Mouse (Mus musculus) cerebellum, adult 2 months (tissue): ENCODE measurements at regions not wholly inside any gene's neighbourhood (a gene's known extent, or its start where the extent isn't known, plus 50 kb on each side); places are given as distances from the start of the nearest gene placed in this dataset.
A peak's percentile ranks its signal among the peaks of the same experiment; 100 is the strongest.

Experiments used
- DNase-seq, 2 experiments: peaks; one replicate each; pipeline ENCODE4 v3.0.0; 2021
- H3K27ac ChIP-seq: fragments of 200-500 bp; 2 replicates; pipeline ENCODE4 v1.5.1; 2012; ENCODE audit warnings: low read length, control low read depth, inconsistent platforms; ENCODE audit not compliant: insufficient read depth
- H3K27me3 ChIP-seq: fragments of 200-500 bp; 2 replicates; pipeline ENCODE4 v1.6.1; 2012; ENCODE audit warnings: inconsistent platforms, mild to moderate bottlenecking, low read length, moderate library complexity; ENCODE audit not compliant: control insufficient read depth, insufficient read depth
- H3K4me1 ChIP-seq: fragments of 200-500 bp; 2 replicates; pipeline ENCODE4 v1.6.1; 2011; ENCODE audit warnings: low read length; ENCODE audit not compliant: control insufficient read depth, insufficient read depth
- H3K4me3 ChIP-seq: fragments of 200-500 bp; replicated peaks from 2 replicates; pipeline ENCODE3; 2011; ENCODE audit warnings: mild to moderate bottlenecking, low read depth, low read length, control low read depth; ENCODE audit not compliant: insufficient read depth
- CTCF ChIP-seq: fragments of 200-500 bp; IDR thresholded peaks from 2 replicates; pipeline ENCODE4 v1.5.1; 2011; ENCODE audit warnings: low read depth, mild to moderate bottlenecking, control low read depth, low read length, moderate library complexity, borderline replicate concordance; ENCODE audit not compliant: insufficient read depth
- POLR2A ChIP-seq: fragments of 200-500 bp; IDR thresholded peaks from 2 replicates; pipeline ENCODE4 v1.6.1; 2011; ENCODE audit warnings: low read length, control low read depth, borderline replicate concordance; ENCODE audit not compliant: insufficient read depth
- WGBS: fragments of 180-500 bp; shearing (Covaris S2); methylation state at CpG from one replicate; pipeline ENCODE4 v1.1.7; 2018; 5-methylcytosine and 5-hydroxymethylcytosine counted together

DNA sequence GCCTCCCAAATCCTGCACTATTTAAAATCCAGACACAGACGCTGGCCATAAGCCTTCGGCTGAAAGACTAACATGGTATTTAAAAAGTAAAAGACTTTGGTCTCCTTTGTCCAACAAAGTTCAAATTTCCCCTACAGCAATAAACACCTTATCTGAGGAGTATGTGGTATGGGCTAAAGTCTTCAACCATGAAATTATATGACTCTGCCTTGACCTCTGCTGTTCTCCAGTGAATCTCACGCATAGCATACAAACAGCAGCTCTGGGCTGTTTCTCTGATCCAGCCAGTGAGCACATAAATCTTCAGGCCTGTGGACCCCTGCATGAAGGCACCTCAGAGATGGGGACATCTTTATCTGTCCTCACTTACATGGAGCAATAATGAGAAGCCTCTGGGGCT lies 627.8 kb downstream of the Hs3st4 start:
- Histone ChIP-seq H3K27ac (no peak overlapping the region), H3K27me3 (no peaks in the 10 kb centered on the region), H3K4me3 (no peak overlapping the region), H3K4me1 (no peaks in the 10 kb centered on the region)
- 95% methylated on average over 3 of the region's 3 CpGs for WGBS
- TF ChIP-seq CTCF (no peak), POLR2A (no peak)
- no peak for DNase-seq

DNA sequence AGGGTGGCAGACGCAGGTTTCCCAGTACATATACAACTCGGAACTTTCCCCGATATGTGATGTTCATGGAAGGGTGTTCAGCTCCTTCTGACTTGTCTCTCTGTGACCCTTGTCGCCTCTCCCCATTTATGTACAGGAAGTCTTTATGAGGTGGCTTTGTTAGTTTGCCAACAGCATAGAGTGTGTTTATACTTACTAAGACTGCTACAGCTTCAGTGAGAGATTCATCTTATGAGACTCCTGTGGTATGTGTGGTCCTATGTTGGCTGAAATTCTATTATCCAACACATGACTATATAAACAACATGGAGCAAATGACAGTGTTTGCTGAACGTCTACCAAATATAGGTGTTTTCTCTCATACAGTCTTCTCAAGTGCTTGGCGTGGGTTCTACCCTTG lies 664.5 kb downstream of the Hs3st4 start:
- TF ChIP-seq CTCF = no peak
- no peak for TF ChIP-seq POLR2A
- no peak for DNase-seq
- 93% methylated on average over 6 of the region's 6 CpGs for WGBS
- Histone ChIP-seq H3K4me1 (no peaks in the 10 kb centered on the region), H3K4me3 (no peak overlapping the region), H3K27ac (no peak overlapping the region), H3K27me3 (no peaks in the 10 kb centered on the region)

DNA sequence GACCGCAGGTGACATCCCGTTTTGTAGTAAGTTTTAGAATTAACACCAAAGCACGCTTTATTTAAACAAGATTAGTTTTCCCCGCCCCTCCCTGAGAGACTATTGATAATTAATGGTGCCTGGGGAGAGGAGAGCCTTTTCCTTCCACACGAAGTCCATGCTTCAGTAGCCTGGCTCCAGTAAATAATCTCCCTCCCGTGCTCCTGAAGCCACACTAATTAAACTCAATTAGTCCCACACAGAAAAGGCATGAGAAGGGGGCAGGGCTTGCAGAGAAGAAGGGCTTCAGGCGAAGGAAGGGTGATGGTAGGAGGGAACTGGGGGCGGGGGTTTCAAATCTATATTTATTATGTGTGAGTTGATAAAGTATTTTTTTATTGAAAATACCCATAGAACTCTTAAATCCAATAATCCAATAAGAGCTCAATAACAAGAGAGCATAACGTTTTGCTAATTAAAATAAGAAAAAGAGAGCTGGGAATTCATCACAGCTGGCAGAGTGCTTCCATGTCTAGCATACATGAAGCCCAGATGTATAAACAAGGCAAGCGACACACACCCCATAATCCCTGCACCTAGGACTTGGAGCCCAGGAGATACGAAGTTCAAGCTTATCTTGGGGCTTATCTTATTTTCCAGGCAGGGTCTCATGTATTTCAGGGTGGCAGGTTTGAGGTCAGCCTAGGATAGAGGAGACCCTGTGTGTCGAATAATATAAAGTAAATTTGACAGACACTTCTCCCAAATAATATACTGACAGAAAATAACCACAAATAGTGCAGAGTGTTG lies 684.7 kb downstream of the Hs3st4 start:
- WGBS = 51% methylated on average over 12 of the region's 12 CpGs
- Histone ChIP-seq H3K4me3 (no peak overlapping the region), H3K27ac (no peak overlapping the region)

DNA sequence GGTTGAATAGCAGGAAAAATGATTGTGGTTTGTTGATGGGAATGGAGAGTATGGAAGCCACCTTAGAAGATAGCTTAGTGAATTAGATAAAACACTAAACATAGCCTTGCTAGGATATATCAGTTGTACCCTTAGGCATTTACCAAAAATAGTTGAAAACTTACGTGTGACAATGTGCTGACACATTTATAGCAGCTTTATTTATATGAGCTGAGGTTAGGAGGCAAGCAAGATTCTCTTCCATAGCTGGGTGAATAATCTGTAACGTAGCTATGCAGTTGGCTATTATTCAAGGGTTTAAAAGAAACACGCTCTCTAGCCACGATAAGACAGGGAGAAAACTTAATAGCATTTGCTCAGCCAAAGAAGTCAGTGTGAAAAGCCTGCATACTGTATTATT lies 685.4 kb downstream of the Hs3st4 start:
- no peaks in the 10 kb centered on the region for H3K27me3 ChIP-seq
- DNase-seq = no peak
- 74% methylated on average over 4 of the region's 4 CpGs for WGBS
- H3K4me1 ChIP-seq = no peaks in the 10 kb centered on the region
- H3K27ac ChIP-seq = no peak overlapping the region
- H3K4me3 ChIP-seq = no peak overlapping the region
- TF ChIP-seq CTCF = no peak
- TF ChIP-seq POLR2A = no peak

More for the DNA sequence above, 684.7 kb downstream of the Hs3st4 start:
- no peak for DNase-seq
- H3K27me3 ChIP-seq = no peaks in the 10 kb centered on the region
- H3K4me1 ChIP-seq = no peaks in the 10 kb centered on the region
- TF ChIP-seq CTCF (no peak), POLR2A (no peak)

DNA sequence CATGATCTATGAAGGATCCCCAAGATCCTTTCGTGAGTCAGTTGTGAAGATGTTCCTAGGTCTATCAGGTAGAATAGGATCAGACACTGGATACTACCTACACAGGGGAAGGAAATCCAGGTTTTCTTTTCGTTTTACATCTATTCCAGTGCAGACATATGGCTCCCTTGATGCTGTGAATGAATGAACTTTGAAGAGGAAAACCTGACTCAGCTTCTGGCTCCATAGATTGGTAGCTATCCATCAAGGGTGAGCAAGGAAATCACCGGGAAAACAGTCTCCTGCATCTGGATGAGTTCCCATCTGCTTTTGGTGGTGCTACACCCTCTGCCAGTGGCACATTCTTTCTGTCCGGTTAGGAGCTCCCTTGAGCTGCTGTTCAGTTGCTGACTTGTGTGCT lies 687.8 kb downstream of the Hs3st4 start:
- no peak for TF ChIP-seq CTCF
- no peak for TF ChIP-seq POLR2A
- Histone ChIP-seq H3K27ac (no peak overlapping the region), H3K27me3 (no peaks in the 10 kb centered on the region), H3K4me3 (no peak overlapping the region), H3K4me1 (no peaks in the 10 kb centered on the region)
- 75% methylated on average over 4 of the region's 4 CpGs for WGBS
- no peak for DNase-seq

DNA sequence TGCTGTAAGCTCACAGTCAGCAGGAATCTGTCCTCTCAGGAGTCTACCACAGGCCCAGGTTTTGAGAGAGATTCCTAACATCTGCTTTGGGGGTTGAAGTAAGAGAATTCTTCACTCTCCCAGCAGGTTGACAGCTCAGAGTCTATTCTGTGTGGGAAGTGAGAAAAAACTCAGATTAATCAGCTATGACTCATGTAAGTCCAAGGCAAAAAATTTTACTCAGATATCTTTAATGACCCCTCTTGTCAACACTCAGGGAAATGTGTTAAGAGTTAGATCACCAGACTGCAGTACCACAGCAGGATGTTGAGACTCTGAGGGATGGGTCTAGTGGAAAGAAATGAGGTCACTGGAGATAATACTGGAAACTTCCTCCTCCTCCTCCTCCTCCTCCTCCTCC lies 688.4 kb downstream of the Hs3st4 start:
- Histone ChIP-seq H3K4me1 (no peaks in the 10 kb centered on the region), H3K4me3 (no peak overlapping the region), H3K27ac (no peak overlapping the region), H3K27me3 (no peaks in the 10 kb centered on the region)
- DNase-seq = no peak
- TF ChIP-seq CTCF = no peak
- TF ChIP-seq POLR2A = no peak

DNA sequence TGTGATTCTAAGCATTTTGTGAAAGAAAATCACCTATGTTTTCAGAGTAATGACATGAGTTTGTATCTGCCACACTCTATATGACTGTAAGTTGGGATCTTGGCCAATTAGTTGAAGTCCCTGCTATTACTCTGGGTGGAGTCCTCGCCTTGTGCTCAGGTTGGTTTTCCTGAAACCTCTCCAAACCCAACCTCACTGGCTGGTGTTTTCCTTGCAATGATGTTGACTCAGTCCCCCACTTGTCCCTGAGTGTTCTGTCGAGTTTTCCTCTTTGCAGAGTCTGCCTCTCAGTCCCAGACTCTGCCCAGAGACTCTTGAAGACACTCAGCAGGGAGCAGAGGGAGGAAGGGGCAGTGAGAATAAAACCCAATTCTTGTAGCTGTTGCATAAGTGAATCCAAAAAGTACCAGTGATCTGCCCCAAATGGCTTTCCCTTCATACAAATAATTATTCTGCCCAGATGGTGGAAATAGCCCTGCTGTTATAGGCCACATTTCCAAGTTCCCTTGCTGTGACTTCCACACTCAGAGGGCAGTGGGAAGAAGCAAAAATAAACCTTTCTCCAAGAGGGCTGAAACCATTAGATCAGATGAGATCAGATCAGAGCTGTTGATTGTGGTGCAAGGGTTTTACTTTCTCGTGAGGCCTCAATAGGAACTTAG lies 694.3 kb downstream of the Hs3st4 start:
- no peaks in the 10 kb centered on the region for H3K27me3 ChIP-seq
- peaks cover 22% of the 10 kb centered on the region for H3K4me1 ChIP-seq
- H3K27ac ChIP-seq = 0 out of 2 replicates have a peak overlapping the region, but pooled peaks have one; percentile 56
- TF ChIP-seq POLR2A = no peak
- TF ChIP-seq CTCF = no peak
- no peak overlapping the region for H3K4me3 ChIP-seq
- WGBS = 14% methylated on average over 3 of the region's 3 CpGs
- DNase-seq = peak; percentile 45 to 77

DNA sequence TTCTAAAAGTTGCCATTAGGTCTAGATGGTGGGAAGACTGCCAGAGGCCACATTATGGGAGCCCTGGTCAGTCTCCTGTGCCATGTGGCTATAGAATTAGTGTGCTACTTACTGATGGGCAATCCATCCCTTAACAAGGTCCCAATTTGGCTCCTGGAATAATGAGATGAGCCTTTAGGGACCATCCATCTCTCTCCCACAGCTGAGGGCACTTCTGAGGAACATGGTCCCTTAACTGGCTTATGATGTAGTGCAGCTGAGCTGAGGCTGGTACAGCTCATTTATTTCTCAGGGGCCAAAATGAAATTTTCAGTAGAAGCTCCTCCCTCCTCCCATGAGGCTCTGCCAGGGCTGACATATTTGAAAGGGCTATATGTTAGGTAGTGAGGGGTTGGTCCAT lies 697.9 kb downstream of the Hs3st4 start:
- no peak overlapping the region for H3K27ac ChIP-seq
- no peak for DNase-seq
- peaks cover 22% of the 10 kb centered on the region for H3K4me1 ChIP-seq
- H3K4me3 ChIP-seq = no peak overlapping the region
- no peak for TF ChIP-seq POLR2A
- TF ChIP-seq CTCF = no peak
- no peaks in the 10 kb centered on the region for H3K27me3 ChIP-seq
